Mouse (Mus musculus): ENCODE data around the gene Bag2. TPM values are rescaled to one million over a fixed set of nuclear protein-coding genes. Genes with fewer than 3 reads are reported as not detected.

The Bag2 gene
- polyA plus RNA-seq, 1 experiment from 2014 or later = 28.4 TPM

DNA sequence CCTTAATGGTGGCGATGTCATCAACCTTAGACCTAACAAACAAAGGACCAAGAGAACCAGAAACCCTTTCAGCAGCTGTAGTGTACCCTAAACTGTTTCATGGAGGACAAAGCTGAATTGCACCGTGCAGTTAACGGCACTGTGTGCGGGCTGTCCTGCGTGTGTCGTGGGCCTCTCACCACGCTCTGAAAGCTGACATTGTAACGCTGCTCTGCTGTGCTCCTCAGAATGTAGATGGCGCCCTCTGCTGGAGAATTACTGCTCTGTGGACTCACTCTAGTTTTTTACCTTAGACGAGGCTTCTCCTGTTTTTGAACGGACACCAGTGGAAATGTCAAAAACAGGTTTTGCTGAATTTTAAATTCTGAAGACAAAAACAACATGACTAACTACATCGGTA is 18.3 kb downstream of the Bag2 start:
- Histone ChIP-seq H3K27ac (ENCODE audit: low read depth, low read length) (no peak overlapping the region), H3K4me3 (ENCODE audit: low read depth, low read length) (no peak overlapping the region), H3K9me3 (ENCODE audit: control insufficient read depth, low read length) (no peaks in the 10 kb centered on the region), H3K36me3 (ENCODE audit: control insufficient read depth, insufficient read depth, low read length) (0 out of 2 replicates have a peak, but pooled peaks cover 6% of the 10 kb centered on the region), H3K27me3 (ENCODE audit: control insufficient read depth, insufficient read depth, low read length) (no peaks in the 10 kb centered on the region), H3K4me1 (replicated peaks; ENCODE audit: control insufficient read depth, insufficient read depth, low read length) (no peaks in the 10 kb centered on the region), H3K9ac (ENCODE audit: low read depth, low read length) (no peak overlapping the region), H3K4me2 (replicated peaks; ENCODE audit: low read depth, low read length) (no peak overlapping the region)
- DNase-seq (ENCODE audit: low spot score) = peak; percentile 89
- peak; percentile 72; the same call in 1 of the 2 replicates for ATAC-seq (ENCODE audit: low FRiP score)
- 45% methylated on average over 12 of the region's 12 CpGs for whole genome bisulfite sequencing

DNA sequence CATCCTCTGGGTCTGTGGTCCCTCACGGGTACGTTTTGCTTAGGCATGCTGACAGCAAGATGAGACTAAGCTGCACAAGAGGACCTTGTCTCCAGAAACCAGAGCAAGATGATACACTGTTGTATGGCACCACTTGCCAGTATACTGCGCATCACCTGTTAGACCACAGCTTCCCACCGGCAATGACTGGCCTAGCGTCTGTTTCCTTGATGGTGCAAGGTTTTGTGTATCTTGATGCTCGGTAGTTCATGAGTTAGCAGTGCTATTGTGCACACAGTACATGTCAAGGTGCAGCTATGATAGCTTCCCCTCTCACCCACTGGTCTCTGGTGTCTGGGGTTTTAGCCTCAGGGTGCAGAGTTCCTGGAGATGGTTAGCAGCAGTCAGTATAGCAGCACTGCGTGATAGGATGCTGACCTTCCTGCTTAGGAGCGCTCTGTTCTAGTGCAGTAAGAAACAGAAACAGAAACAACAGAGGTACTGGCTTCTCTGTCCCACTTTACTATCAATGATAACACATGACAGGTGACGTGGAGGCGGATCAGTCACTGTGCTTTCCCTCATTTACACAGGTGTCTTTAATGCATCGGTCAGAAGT is 18.8 kb downstream of the Bag2 start:
- WGBS = 91% methylated on average over 11 of the region's 11 CpGs
- Histone ChIP-seq H3K4me1 (replicated peaks; ENCODE audit: control insufficient read depth, insufficient read depth, low read length) (no peaks in the 10 kb centered on the region), H3K27me3 (ENCODE audit: control insufficient read depth, insufficient read depth, low read length) (no peaks in the 10 kb centered on the region), H3K27ac (ENCODE audit: low read depth, low read length) (no peak overlapping the region), H3K36me3 (ENCODE audit: control insufficient read depth, insufficient read depth, low read length) (0 out of 2 replicates have a peak, but pooled peaks cover 6% of the 10 kb centered on the region), H3K9ac (ENCODE audit: low read depth, low read length) (no peak overlapping the region), H3K4me2 (replicated peaks; ENCODE audit: low read depth, low read length) (no peak overlapping the region), H3K4me3 (ENCODE audit: low read depth, low read length) (no peak overlapping the region), H3K9me3 (ENCODE audit: control insufficient read depth, low read length) (no peaks in the 10 kb centered on the region)
- ATAC-seq (ENCODE audit: low FRiP score) = peak; percentile 23; the same call in 1 of the 2 replicates
- no peak for DNase-seq (ENCODE audit: low spot score)

DNA sequence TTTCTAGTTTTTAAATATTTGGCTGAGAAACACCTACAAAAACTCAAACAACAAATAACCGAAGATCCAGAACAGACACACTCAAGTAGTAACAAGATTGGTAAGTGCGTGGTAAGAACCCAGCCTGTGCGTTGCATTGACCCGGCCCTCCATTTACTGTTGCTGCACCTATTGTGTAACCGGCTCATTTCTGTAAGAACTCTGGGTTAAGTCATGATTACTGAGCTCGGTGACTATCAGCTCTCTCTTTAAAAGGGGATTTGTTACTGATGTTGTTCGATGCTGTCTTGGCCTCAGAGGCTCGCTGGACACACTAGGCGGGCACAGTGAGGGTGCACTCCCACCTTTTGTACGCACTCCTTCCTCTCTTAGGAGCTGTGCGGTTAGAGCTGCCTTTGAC is 19.3 kb downstream of the Bag2 start:
- WGBS = 92% methylated on average over 11 of the region's 11 CpGs
- H3K4me2 ChIP-seq (replicated peaks; ENCODE audit: low read depth, low read length) = no peak overlapping the region
- no peaks in the 10 kb centered on the region for H3K27me3 ChIP-seq (ENCODE audit: control insufficient read depth, insufficient read depth, low read length)
- ATAC-seq (ENCODE audit: low FRiP score) (no peak), DNase-seq (ENCODE audit: low spot score) (no peak)
- H3K9ac ChIP-seq (ENCODE audit: low read depth, low read length) = no peak overlapping the region
- no peak overlapping the region for H3K4me3 ChIP-seq (ENCODE audit: low read depth, low read length)
- no peaks in the 10 kb centered on the region for H3K9me3 ChIP-seq (ENCODE audit: control insufficient read depth, low read length)
- 0 out of 2 replicates have a peak, but pooled peaks cover 6% of the 10 kb centered on the region for H3K36me3 ChIP-seq (ENCODE audit: control insufficient read depth, insufficient read depth, low read length)
- H3K27ac ChIP-seq (ENCODE audit: low read depth, low read length) = no peak overlapping the region
- H3K4me1 ChIP-seq (replicated peaks; ENCODE audit: control insufficient read depth, insufficient read depth, low read length) = no peaks in the 10 kb centered on the region

GRCm38 (mm10) chr1:33734001-33734685 is 23.5 kb downstream of the Bag2 start:
- Histone ChIP-seq H3K4me2 (replicated peaks; ENCODE audit: low read depth, low read length) (no peak overlapping the region), H3K36me3 (ENCODE audit: control insufficient read depth, insufficient read depth, low read length) (0 out of 2 replicates have a peak, but pooled peaks cover 6% of the 10 kb centered on the region), H3K9ac (ENCODE audit: low read depth, low read length) (no peak overlapping the region), H3K4me1 (replicated peaks; ENCODE audit: control insufficient read depth, insufficient read depth, low read length) (no peaks in the 10 kb centered on the region), H3K9me3 (ENCODE audit: control insufficient read depth, low read length) (no peaks in the 10 kb centered on the region), H3K27ac (ENCODE audit: low read depth, low read length) (no peak overlapping the region), H3K27me3 (ENCODE audit: control insufficient read depth, insufficient read depth, low read length) (no peaks in the 10 kb centered on the region), H3K4me3 (ENCODE audit: low read depth, low read length) (no peak overlapping the region)
- DNase-seq (ENCODE audit: low spot score) (no peak), ATAC-seq (ENCODE audit: low FRiP score) (no peak)
- WGBS = 70% methylated on average over 5 of the region's 5 CpGs

DNA sequence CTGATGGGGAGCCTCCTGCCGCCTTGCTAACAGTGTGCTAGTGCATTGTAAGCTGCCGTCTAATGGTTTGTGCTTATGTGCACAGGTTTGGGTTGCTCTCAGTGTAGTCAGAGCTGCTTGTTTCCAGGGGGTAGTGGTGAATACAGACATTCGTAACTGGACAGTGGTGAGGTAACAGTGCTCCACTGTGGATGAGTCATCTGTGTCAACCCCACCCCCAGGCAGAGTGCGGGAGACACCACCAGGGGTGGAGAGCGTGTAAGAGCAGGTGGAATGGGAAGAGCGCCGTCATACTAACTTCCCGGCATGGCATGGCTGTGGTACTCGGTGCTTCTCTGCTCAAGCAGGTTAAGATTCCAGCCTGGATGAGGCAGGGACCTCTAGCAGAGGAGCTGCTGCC is 24.6 kb downstream of the Bag2 start:
- Histone ChIP-seq H3K27ac (ENCODE audit: low read depth, low read length) (no peak overlapping the region), H3K36me3 (ENCODE audit: control insufficient read depth, insufficient read depth, low read length) (0 out of 2 replicates have a peak, but pooled peaks cover 4% of the 10 kb centered on the region), H3K4me3 (ENCODE audit: low read depth, low read length) (no peak overlapping the region), H3K9ac (ENCODE audit: low read depth, low read length) (no peak overlapping the region), H3K27me3 (ENCODE audit: control insufficient read depth, insufficient read depth, low read length) (no peaks in the 10 kb centered on the region), H3K9me3 (ENCODE audit: control insufficient read depth, low read length) (no peaks in the 10 kb centered on the region), H3K4me1 (replicated peaks; ENCODE audit: control insufficient read depth, insufficient read depth, low read length) (no peaks in the 10 kb centered on the region), H3K4me2 (replicated peaks; ENCODE audit: low read depth, low read length) (no peak overlapping the region)
- WGBS = 89% methylated on average over 9 of the region's 9 CpGs
- no peak for ATAC-seq (ENCODE audit: low FRiP score)
- no peak for DNase-seq (ENCODE audit: low spot score)

- Histone ChIP-seq H3K4me2 (replicated peaks; ENCODE audit: low read depth, low read length) (no peak overlapping the region), H3K27me3 (ENCODE audit: control insufficient read depth, insufficient read depth, low read length) (no peaks in the 10 kb centered on the region), H3K27ac (ENCODE audit: low read depth, low read length) (no peak overlapping the region), H3K4me3 (ENCODE audit: low read depth, low read length) (no peak overlapping the region), H3K4me1 (replicated peaks; ENCODE audit: control insufficient read depth, insufficient read depth, low read length) (no peaks in the 10 kb centered on the region; the same call in 1 of the 2 replicates), H3K9ac (ENCODE audit: low read depth, low read length) (no peak overlapping the region), H3K9me3 (ENCODE audit: control insufficient read depth, low read length) (no peaks in the 10 kb centered on the region), H3K36me3 (ENCODE audit: control insufficient read depth, insufficient read depth, low read length) (peaks cover 3% of the 10 kb centered on the region; the same call in 1 of the 2 replicates)
- WGBS = 92% methylated on average over 5 of the region's 5 CpGs
- ATAC-seq (ENCODE audit: low FRiP score) = no peak
- no peak for DNase-seq (ENCODE audit: low spot score)
Observed at GRCm38 (mm10) chr1:33725086-33725485, 32.5 kb downstream of the Bag2 start.

GRCm38 (mm10) chr1:33724516-33724915 is 33.1 kb downstream of the Bag2 start:
- no peaks in the 10 kb centered on the region for H3K27me3 ChIP-seq (ENCODE audit: control insufficient read depth, insufficient read depth, low read length)
- no peaks in the 10 kb centered on the region; the same call in 1 of the 2 replicates for H3K4me1 ChIP-seq (replicated peaks; ENCODE audit: control insufficient read depth, insufficient read depth, low read length)
- no peak overlapping the region for H3K9ac ChIP-seq (ENCODE audit: low read depth, low read length)
- H3K4me2 ChIP-seq (replicated peaks; ENCODE audit: low read depth, low read length) = no peak overlapping the region
- H3K36me3 ChIP-seq (ENCODE audit: control insufficient read depth, insufficient read depth, low read length) = peaks cover 3% of the 10 kb centered on the region; the same call in 1 of the 2 replicates
- no peak overlapping the region for H3K27ac ChIP-seq (ENCODE audit: low read depth, low read length)
- no peak for DNase-seq (ENCODE audit: low spot score)
- H3K9me3 ChIP-seq (ENCODE audit: control insufficient read depth, low read length) = no peaks in the 10 kb centered on the region
- no peak for ATAC-seq (ENCODE audit: low FRiP score)
- no peak overlapping the region for H3K4me3 ChIP-seq (ENCODE audit: low read depth, low read length)
- WGBS = 84% methylated on average over 6 of the region's 6 CpGs

DNA sequence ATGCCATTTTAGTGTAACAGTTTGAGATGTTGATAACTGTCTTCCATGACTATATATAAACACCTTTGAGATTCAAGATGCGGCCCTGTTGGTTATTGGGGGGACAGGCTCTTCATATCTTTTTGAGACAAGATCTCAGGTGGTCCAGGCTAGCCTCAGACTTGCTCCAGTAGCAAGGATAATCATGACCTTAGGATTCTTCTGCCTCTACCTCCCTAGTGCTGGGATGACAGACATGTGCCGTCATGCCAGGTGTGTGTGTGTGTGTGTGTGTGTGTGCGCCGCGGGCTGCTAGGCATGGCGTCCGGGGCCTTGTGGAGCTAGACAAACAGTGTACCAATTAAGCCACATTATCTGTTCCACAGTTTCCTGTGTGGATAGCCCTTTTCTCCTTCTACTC is 36.6 kb downstream of the Bag2 start:
- no peaks in the 10 kb centered on the region for H3K9me3 ChIP-seq (ENCODE audit: control insufficient read depth, low read length)
- no peak overlapping the region for H3K27ac ChIP-seq (ENCODE audit: low read depth, low read length)
- ATAC-seq (ENCODE audit: low FRiP score) (no peak), DNase-seq (ENCODE audit: low spot score) (no peak)
- no peaks in the 10 kb centered on the region for H3K27me3 ChIP-seq (ENCODE audit: control insufficient read depth, insufficient read depth, low read length)
- H3K9ac ChIP-seq (ENCODE audit: low read depth, low read length) = no peak overlapping the region
- no peaks in the 10 kb centered on the region for H3K36me3 ChIP-seq (ENCODE audit: control insufficient read depth, insufficient read depth, low read length)
- 0 out of 2 replicates have a peak overlapping the region, but pooled peaks have one; percentile 11 for H3K4me2 ChIP-seq (replicated peaks; ENCODE audit: low read depth, low read length)
- 88% methylated on average over 7 of the region's 7 CpGs for WGBS
- no peaks in the 10 kb centered on the region; the same call in 1 of the 2 replicates for H3K4me1 ChIP-seq (replicated peaks; ENCODE audit: control insufficient read depth, insufficient read depth, low read length)
- H3K4me3 ChIP-seq (ENCODE audit: low read depth, low read length) = no peak overlapping the region

DNA sequence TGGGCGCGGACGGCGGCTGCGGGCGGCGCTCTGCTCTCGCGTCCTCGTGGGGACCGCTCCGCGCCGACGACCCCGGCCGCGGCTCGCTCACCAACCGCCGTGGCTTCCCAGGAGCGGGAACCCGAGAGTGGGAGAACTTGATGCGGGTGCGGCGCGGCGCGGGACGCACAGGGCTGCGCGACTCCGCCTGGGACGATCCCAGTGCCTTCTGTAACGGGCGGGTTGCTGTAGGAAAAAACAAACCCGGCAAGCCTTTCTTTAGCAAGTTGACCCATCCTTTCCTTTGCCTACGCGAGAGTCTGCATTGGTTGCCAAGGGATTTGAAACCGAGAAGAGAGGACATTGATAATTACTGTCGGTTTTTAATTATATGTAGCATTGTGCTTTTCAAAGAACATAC is 37.4 kb downstream of the Bag2 start:
- DNase-seq (ENCODE audit: low spot score) (no peak), ATAC-seq (ENCODE audit: low FRiP score) (peak; percentile 82)
- Histone ChIP-seq H3K36me3 (ENCODE audit: control insufficient read depth, insufficient read depth, low read length) (no peaks in the 10 kb centered on the region), H3K4me3 (ENCODE audit: low read depth, low read length) (peak overlapping the region; percentile 77), H3K27me3 (ENCODE audit: control insufficient read depth, insufficient read depth, low read length) (no peaks in the 10 kb centered on the region), H3K4me2 (replicated peaks; ENCODE audit: low read depth, low read length) (peak overlapping the region; percentile 69), H3K4me1 (replicated peaks; ENCODE audit: control insufficient read depth, insufficient read depth, low read length) (no peaks in the 10 kb centered on the region; the same call in 1 of the 2 replicates), H3K9ac (ENCODE audit: low read depth, low read length) (peak overlapping the region; percentile 91), H3K27ac (ENCODE audit: low read depth, low read length) (peak overlapping the region; percentile 90), H3K9me3 (ENCODE audit: control insufficient read depth, low read length) (no peaks in the 10 kb centered on the region)
- WGBS = under 1% methylated on average over 40 of the region's 41 CpGs
